Mouse (Mus musculus): ENCODE measurements around the gene Rapgef4.
A peak's percentile ranks its signal among the peaks of the same experiment; 100 is the strongest.

Rapgef4 gene

GRCm38 (mm10) chr2:71985730-71986129 lies 4.7 kb downstream of the Rapgef4 start:
- no peak for DNase-seq (ENCODE audit: low read depth)

GRCm38 (mm10) chr2:71986276-71986848 lies 5.3 kb downstream of the Rapgef4 start:
- DNase-seq (ENCODE audit: low read depth): no peak

- no peak for DNase-seq (ENCODE audit: low read depth)
Measured at GRCm38 (mm10) chr2:71988572-71988971, 7.5 kb downstream of the Rapgef4 start.

GRCm38 (mm10) chr2:71992129-71992528 lies 11.1 kb downstream of the Rapgef4 start:
- no peak for DNase-seq (ENCODE audit: low read depth)

GRCm38 (mm10) chr2:71993729-71994423 lies 12.8 kb downstream of the Rapgef4 start:
- no peak for DNase-seq (ENCODE audit: low read depth)

GRCm38 (mm10) chr2:71998531-71998930 lies 17.5 kb downstream of the Rapgef4 start:
- no peak for DNase-seq (ENCODE audit: low read depth)

GRCm38 (mm10) chr2:72000102-72000501 lies 19.1 kb downstream of the Rapgef4 start:
- DNase-seq (ENCODE audit: low read depth): no peak

GRCm38 (mm10) chr2:72002843-72003370 lies 21.9 kb downstream of the Rapgef4 start:
- DNase-seq (ENCODE audit: low read depth): no peak

GRCm38 (mm10) chr2:72003756-72004525 lies 22.9 kb downstream of the Rapgef4 start:
- no peak for DNase-seq (ENCODE audit: low read depth)

- DNase-seq (ENCODE audit: low read depth): no peak
Measured at GRCm38 (mm10) chr2:72005051-72005450, 24.0 kb downstream of the Rapgef4 start.

GRCm38 (mm10) chr2:72009446-72010218 lies 28.6 kb downstream of the Rapgef4 start:
- DNase-seq (ENCODE audit: low read depth): no peak

- no peak for DNase-seq (ENCODE audit: low read depth)
Measured at GRCm38 (mm10) chr2:72015366-72015765, 34.3 kb downstream of the Rapgef4 start.

GRCm38 (mm10) chr2:72016013-72016412 lies 35.0 kb downstream of the Rapgef4 start:
- DNase-seq (ENCODE audit: low read depth): no peak

GRCm38 (mm10) chr2:72017168-72017567 lies 36.1 kb downstream of the Rapgef4 start:
- no peak for DNase-seq (ENCODE audit: low read depth)

- DNase-seq (ENCODE audit: low read depth): no peak
Measured at GRCm38 (mm10) chr2:72018736-72019135, 37.7 kb downstream of the Rapgef4 start.

- DNase-seq (ENCODE audit: low read depth): no peak
Measured at GRCm38 (mm10) chr2:72020755-72021154, 39.7 kb downstream of the Rapgef4 start.

- DNase-seq (ENCODE audit: low read depth): no peak
Measured at GRCm38 (mm10) chr2:72021440-72021839, 40.4 kb downstream of the Rapgef4 start.

- peak; percentile 9 for DNase-seq (ENCODE audit: low read depth)
Measured at GRCm38 (mm10) chr2:72021845-72022244, 40.8 kb downstream of the Rapgef4 start.

GRCm38 (mm10) chr2:72023791-72024190 lies 42.8 kb downstream of the Rapgef4 start:
- DNase-seq (ENCODE audit: low read depth): no peak

GRCm38 (mm10) chr2:72025660-72026059 lies 44.6 kb downstream of the Rapgef4 start:
- DNase-seq (ENCODE audit: low read depth): no peak

- DNase-seq (ENCODE audit: low read depth): no peak
Measured at GRCm38 (mm10) chr2:72026506-72026905, 45.5 kb downstream of the Rapgef4 start.

- DNase-seq (ENCODE audit: low read depth): no peak
Measured at GRCm38 (mm10) chr2:72029081-72029480, 48.0 kb downstream of the Rapgef4 start.

All from NIH3T3 (cell line).